Mouse (Mus musculus) heart, embryonic 13.5 days (tissue): Measurements from ENCODE around the gene Slc38a2. TPM values are rescaled to one million over a fixed set of nuclear protein-coding genes. Genes with fewer than 3 reads are reported as not detected.

Experiments
- ATAC-seq: fragments of 200-750 bp; cut with Nextera tagmentation; 2 replicates; pipeline ENCODE4 v1.8.0; 2017; ENCODE audit warnings: moderate TSS enrichment; ENCODE audit not compliant: insufficient number of reproducible peaks, low FRiP score, low TSS enrichment; ENCODE audit errors: extremely low read depth
- H3K27ac ChIP-seq: fragments of 300-500 bp; sonication (generic); replicated peaks from 2 replicates; pipeline ENCODE4 v1.5.1; 2015; ENCODE audit warnings: moderate library complexity, mild to moderate bottlenecking, inconsistent platforms
- H3K27me3 ChIP-seq: fragments of 300-500 bp; sonication (generic); replicated peaks from 2 replicates; pipeline ENCODE4 v1.6.1; 2015; ENCODE audit warnings: mild to moderate bottlenecking, inconsistent platforms
- H3K36me3 ChIP-seq: fragments of 300-500 bp; sonication (generic); 2 replicates; pipeline ENCODE4 v1.6.1; 2015; ENCODE audit warnings: mild to moderate bottlenecking, inconsistent platforms
- H3K4me1 ChIP-seq: fragments of 300-500 bp; sonication (generic); 2 replicates; pipeline ENCODE4 v1.6.1; 2015; ENCODE audit warnings: inconsistent platforms
- H3K4me2 ChIP-seq: fragments of 300-500 bp; sonication (generic); 2 replicates; pipeline ENCODE4 v1.6.1; 2015; ENCODE audit warnings: inconsistent platforms, mild to moderate bottlenecking, moderate library complexity
- H3K4me3 ChIP-seq: fragments of 300-500 bp; sonication (generic); 2 replicates; pipeline ENCODE4 v1.5.1; 2015; ENCODE audit warnings: moderate library complexity, mild to moderate bottlenecking, inconsistent platforms
- H3K9ac ChIP-seq: fragments of 300-500 bp; sonication (generic); 2 replicates; pipeline ENCODE4 v1.6.1; 2015; ENCODE audit warnings: inconsistent platforms, mild to moderate bottlenecking, moderate library complexity
- H3K9me3 ChIP-seq: fragments of 300-500 bp; sonication (generic); 2 replicates; pipeline ENCODE4 v1.6.1; 2016; ENCODE audit warnings: inconsistent platforms
- WGBS: fragments of 180-500 bp; shearing (Covaris S2); methylation state at CpG from one replicate; pipeline ENCODE4 v1.1.7; 2015; ENCODE audit warnings: mixed read lengths; 5-methylcytosine and 5-hydroxymethylcytosine counted together
- polyA plus RNA-seq: library from polyadenylated mRNA; unstranded; fragments of >200 nt; fragmentation: Nextera tagmentation; extraction: Ambion mirVana; gene quantifications from 2 replicates; pipeline ENCODE4 v1.2.1, GENCODE M21; 2015

Slc38a2 gene
- polyA plus RNA-seq: 115 and 119 TPM in 2 replicates

GRCm38 (mm10) chr15:96699521-96700511, at the start of gene Slc38a2:
Slc38a2 (minus strand) TSS chr15:96699730.
- peak within 1 kb of the TSS; percentile 85 for H3K4me2 ChIP-seq
- H3K36me3 ChIP-seq: peaks cover 37% of the 10 kb centered on the region
- H3K27me3 ChIP-seq: no peaks in the 10 kb centered on the region
- no peaks in the 10 kb centered on the region for H3K9me3 ChIP-seq
- H3K4me3 ChIP-seq: peak within 1 kb of the TSS; percentile 94
- peak within 1 kb of the TSS; percentile 100 for H3K9ac ChIP-seq
- peak; percentile 81 for ATAC-seq
- H3K4me1 ChIP-seq: peaks cover 40% of the 10 kb centered on the region
- under 1% methylated on average over 70 of the region's 76 CpGs for WGBS
- H3K27ac ChIP-seq: peak within 1 kb of the TSS; percentile 100

GRCm38 (mm10) chr15:96749101-96749500, 49.6 kb upstream of the Slc38a2 start:
- no peaks in the 10 kb centered on the region for H3K27me3 ChIP-seq
- ATAC-seq: peak; percentile 16; the same call in 1 of the 2 replicates
- H3K9ac ChIP-seq: peak overlapping the region; percentile 78
- no peaks in the 10 kb centered on the region for H3K36me3 ChIP-seq
- H3K4me2 ChIP-seq: peak overlapping the region; percentile 43
- peak overlapping the region; percentile 100 for H3K27ac ChIP-seq
- H3K9me3 ChIP-seq: 0 out of 2 replicates have a peak, but pooled peaks cover 5% of the 10 kb centered on the region
- H3K4me3 ChIP-seq: 0 out of 2 replicates have a peak overlapping the region, but pooled peaks have one; percentile 4
- WGBS: 19% methylated on average over 10 of the region's 10 CpGs
- H3K4me1 ChIP-seq: peaks cover 63% of the 10 kb centered on the region

GRCm38 (mm10) chr15:96747551-96747950, 48.0 kb upstream of the Slc38a2 start:
- WGBS: 81% methylated on average over 11 of the region's 11 CpGs
- Histone ChIP-seq H3K36me3 (no peaks in the 10 kb centered on the region), H3K27me3 (no peaks in the 10 kb centered on the region)

DNA sequence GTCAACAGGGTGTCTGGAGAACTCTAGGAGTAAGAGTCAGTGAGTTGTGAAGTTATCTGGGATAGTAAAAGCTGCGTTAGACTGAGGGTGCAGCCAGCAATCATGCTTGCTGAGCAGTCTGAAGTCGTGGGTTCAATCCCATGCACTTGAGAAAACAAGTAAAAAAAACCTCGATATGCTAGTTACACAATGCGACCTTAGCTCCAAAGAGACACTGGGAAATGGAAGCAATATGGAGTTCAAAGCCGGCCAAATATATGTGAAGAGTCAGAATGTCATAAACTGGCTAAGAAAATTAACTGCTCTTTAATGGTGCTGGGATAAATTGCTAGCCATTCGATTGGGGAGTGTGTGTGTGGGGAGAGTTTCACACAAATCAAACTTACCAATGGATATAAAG, 47.5 kb upstream of the Slc38a2 start:
- Histone ChIP-seq H3K4me1 (peaks cover 78% of the 10 kb centered on the region), H3K4me3 (no peak overlapping the region), H3K9ac (no peak overlapping the region), H3K4me2 (no peak overlapping the region), H3K9me3 (0 out of 2 replicates have a peak, but pooled peaks cover 5% of the 10 kb centered on the region), H3K27me3 (no peaks in the 10 kb centered on the region), H3K27ac (peak overlapping the region; percentile 37), H3K36me3 (no peaks in the 10 kb centered on the region)
- 76% methylated on average over 6 of the region's 6 CpGs for WGBS
- ATAC-seq: no peak

More at GRCm38 (mm10) chr15:96747551-96747950, 48.0 kb upstream of the Slc38a2 start:
- peak overlapping the region; percentile 53 for H3K27ac ChIP-seq
- H3K9ac ChIP-seq: no peak overlapping the region
- H3K4me3 ChIP-seq: no peak overlapping the region
- ATAC-seq: no peak
- H3K4me1 ChIP-seq: peaks cover 79% of the 10 kb centered on the region
- 0 out of 2 replicates have a peak, but pooled peaks cover 5% of the 10 kb centered on the region for H3K9me3 ChIP-seq
- no peak overlapping the region for H3K4me2 ChIP-seq

DNA sequence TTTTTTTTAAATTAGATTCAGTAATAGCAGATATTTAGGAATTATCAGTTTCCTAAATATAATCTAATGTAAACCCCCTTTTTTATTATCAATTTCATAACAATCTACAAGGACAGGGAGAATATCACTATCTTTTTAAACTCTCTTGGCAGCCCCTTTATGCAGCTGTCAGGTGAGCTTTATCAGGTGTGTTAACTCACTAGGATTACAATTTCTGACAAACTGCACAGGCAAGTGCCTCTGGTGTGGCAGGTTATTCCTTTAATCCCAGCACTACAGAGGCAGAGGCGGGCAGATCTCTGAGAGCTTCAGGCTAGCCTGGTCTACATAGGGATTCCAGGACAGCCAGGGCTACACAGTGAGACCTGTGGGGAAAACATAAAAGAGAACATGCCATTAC, 45.8 kb upstream of the Slc38a2 start:
- 0 out of 2 replicates have a peak, but pooled peaks cover 8% of the 10 kb centered on the region for H3K9me3 ChIP-seq
- no peak overlapping the region for H3K4me3 ChIP-seq
- H3K27ac ChIP-seq: peak overlapping the region; percentile 95
- peaks cover 62% of the 10 kb centered on the region for H3K4me1 ChIP-seq
- H3K4me2 ChIP-seq: no peak overlapping the region
- 85% methylated on average over 1 of the region's 1 CpGs for WGBS
- no peak overlapping the region for H3K9ac ChIP-seq
- no peak for ATAC-seq
- H3K36me3 ChIP-seq: no peaks in the 10 kb centered on the region
- H3K27me3 ChIP-seq: no peaks in the 10 kb centered on the region

GRCm38 (mm10) chr15:96744882-96745296, 45.4 kb upstream of the Slc38a2 start:
- H3K27ac ChIP-seq: peak overlapping the region; percentile 95

GRCm38 (mm10) chr15:96744153-96744881, 44.8 kb upstream of the Slc38a2 start:
- Histone ChIP-seq H3K4me2 (peak overlapping the region; percentile 46), H3K27ac (peak overlapping the region; percentile 95), H3K36me3 (no peaks in the 10 kb centered on the region), H3K27me3 (no peaks in the 10 kb centered on the region), H3K9me3 (0 out of 2 replicates have a peak, but pooled peaks cover 8% of the 10 kb centered on the region), H3K9ac (0 out of 2 replicates have a peak overlapping the region, but pooled peaks have one; percentile 12), H3K4me1 (peaks cover 52% of the 10 kb centered on the region), H3K4me3 (no peak overlapping the region)
- ATAC-seq: peak; percentile 66; the same call in 1 of the 2 replicates
- 14% methylated on average over 18 of the region's 18 CpGs for WGBS

More at GRCm38 (mm10) chr15:96744882-96745296, 45.4 kb upstream of the Slc38a2 start:
- no peaks in the 10 kb centered on the region for H3K36me3 ChIP-seq
- H3K4me2 ChIP-seq: peak overlapping the region; percentile 46; the same call in 1 of the 2 replicates
- H3K4me3 ChIP-seq: no peak overlapping the region
- H3K4me1 ChIP-seq: peaks cover 58% of the 10 kb centered on the region
- no peaks in the 10 kb centered on the region for H3K27me3 ChIP-seq
- H3K9ac ChIP-seq: no peak overlapping the region
- no peak for ATAC-seq
- 90% methylated on average over 5 of the region's 5 CpGs for WGBS
- 0 out of 2 replicates have a peak, but pooled peaks cover 8% of the 10 kb centered on the region for H3K9me3 ChIP-seq

GRCm38 (mm10) chr15:96743257-96743656, 43.7 kb upstream of the Slc38a2 start:
- no peak for ATAC-seq
- no peak overlapping the region for H3K4me2 ChIP-seq

GRCm38 (mm10) chr15:96742591-96743241, 43.2 kb upstream of the Slc38a2 start:
- H3K27ac ChIP-seq: peak overlapping the region; percentile 95
- no peak overlapping the region for H3K4me2 ChIP-seq
- no peak overlapping the region for H3K4me3 ChIP-seq
- H3K27me3 ChIP-seq: no peaks in the 10 kb centered on the region
- no peaks in the 10 kb centered on the region for H3K36me3 ChIP-seq
- 0 out of 2 replicates have a peak, but pooled peaks cover 3% of the 10 kb centered on the region for H3K9me3 ChIP-seq
- no peak for ATAC-seq
- H3K9ac ChIP-seq: no peak overlapping the region
- peaks cover 38% of the 10 kb centered on the region for H3K4me1 ChIP-seq
- 87% methylated on average over 16 of the region's 16 CpGs for WGBS

More at GRCm38 (mm10) chr15:96743257-96743656, 43.7 kb upstream of the Slc38a2 start:
- Histone ChIP-seq H3K9ac (no peak overlapping the region), H3K4me1 (peaks cover 42% of the 10 kb centered on the region), H3K27ac (peak overlapping the region; percentile 95), H3K27me3 (no peaks in the 10 kb centered on the region), H3K4me3 (no peak overlapping the region), H3K36me3 (no peaks in the 10 kb centered on the region), H3K9me3 (0 out of 2 replicates have a peak, but pooled peaks cover 3% of the 10 kb centered on the region)
- 73% methylated on average over 6 of the region's 6 CpGs for WGBS

GRCm38 (mm10) chr15:96740865-96741561, 41.5 kb upstream of the Slc38a2 start:
- H3K27ac ChIP-seq: no peak overlapping the region
- ATAC-seq: no peak
- no peak overlapping the region for H3K9ac ChIP-seq
- no peak overlapping the region for H3K4me2 ChIP-seq
- H3K9me3 ChIP-seq: 0 out of 2 replicates have a peak, but pooled peaks cover 3% of the 10 kb centered on the region
- H3K4me1 ChIP-seq: peaks cover 27% of the 10 kb centered on the region
- no peak overlapping the region for H3K4me3 ChIP-seq
- WGBS: 78% methylated on average over 7 of the region's 7 CpGs
- no peaks in the 10 kb centered on the region for H3K27me3 ChIP-seq
- no peaks in the 10 kb centered on the region for H3K36me3 ChIP-seq
